In the genomic region with DNA sequence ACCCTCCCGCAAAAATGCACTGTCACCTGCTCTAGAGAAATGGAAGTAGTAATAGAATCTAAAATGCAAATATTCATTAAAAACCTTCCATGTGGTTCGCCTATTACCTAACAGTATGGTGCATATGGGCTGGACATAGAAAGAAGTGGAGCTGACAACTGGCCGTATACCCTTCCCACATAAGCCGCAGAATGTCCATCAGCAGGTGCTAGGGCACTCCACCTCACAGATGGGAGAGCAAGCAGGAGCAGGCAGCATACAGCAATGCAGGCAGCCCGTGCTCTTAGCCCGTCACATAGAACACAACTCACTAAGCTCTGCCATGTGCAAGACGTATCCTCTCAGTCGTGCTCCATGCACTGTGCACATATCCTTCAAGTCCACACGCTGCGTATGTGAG, we compare ENCODE assay signal across 15 mouse cellular contexts.
"Had no signal": no experiment of that assay in that cellular context is flagged by ENCODE, and none has a peak within 500 bp of the region (broad histone marks: within the 10 kb centered on the region; RNA-seq: fewer than 3 reads in every experiment).

No protein-coding gene starts in this region.

- H3K4me1 ChIP-seq: neural tube, embryonic 15.5 days; stomach, embryonic 15.5 days had no signal

- H3K4me2 ChIP-seq: neural tube, embryonic 15.5 days; stomach, embryonic 15.5 days had no signal

- H3K27me3 ChIP-seq: neural tube, embryonic 15.5 days; stomach, embryonic 15.5 days had no signal

- H3K9me3 ChIP-seq: neural tube, embryonic 15.5 days; stomach, embryonic 15.5 days had no signal

- H3K4me3 ChIP-seq: neural tube, embryonic 15.5 days; stomach, embryonic 15.5 days had no signal

- DNase-seq: retina, postnatal 1 day; right cerebral cortex, adult 18-20 months; right cerebral cortex, postnatal 14 days; right cerebral cortex, postnatal 25 days; right cerebral cortex, postnatal 4 days; spleen, adult 18-20 months; thymus, adult 18-20 months; thymus, adult 2 months; thymus, postnatal 14 days; thymus, postnatal 25 days; thymus, postnatal 36 days; thymus, postnatal 4 days had no signal

- H3K27ac ChIP-seq: neural tube, embryonic 15.5 days; stomach, embryonic 15.5 days; stomach, postnatal 0 days had no signal

- H3K9ac ChIP-seq: neural tube, embryonic 15.5 days; stomach, embryonic 15.5 days had no signal
